In genomic region chr16:95631816-95632215, GRCm38 (mm10) we compare ENCODE assay signal across 16 mouse cellular contexts. TPM values are rescaled to one million over a fixed set of nuclear protein-coding genes. Genes with fewer than 3 reads are reported as not detected.
"Had no signal": no experiment of that assay in that cellular context is flagged by ENCODE, and none has a peak within 500 bp of the region (broad histone marks: within the 10 kb centered on the region; RNA-seq: fewer than 3 reads in every experiment).

No protein-coding gene starts in this region.

- H3K4me1 ChIP-seq: lung, embryonic 15.5 days; megakaryocyte, embryonic 14.5 days; midbrain, embryonic 13.5 days; midbrain, embryonic 15.5 days; neural tube, embryonic 12.5 days had no signal

- H3K9me3 ChIP-seq: lung, embryonic 15.5 days; megakaryocyte, embryonic 14.5 days; midbrain, embryonic 13.5 days; midbrain, embryonic 15.5 days; neural tube, embryonic 12.5 days had no signal

- H3K4me2 ChIP-seq: lung, embryonic 15.5 days; midbrain, embryonic 11.5 days; midbrain, embryonic 13.5 days; midbrain, embryonic 15.5 days; neural tube, embryonic 12.5 days had no signal

- H3K27me3 ChIP-seq: lung, embryonic 15.5 days; midbrain, embryonic 13.5 days; midbrain, embryonic 15.5 days; neural tube, embryonic 12.5 days had no signal

- H3K36me3 ChIP-seq: lung, embryonic 15.5 days; midbrain, embryonic 13.5 days; midbrain, embryonic 15.5 days; neural tube, embryonic 12.5 days had no signal

- H3K4me3 ChIP-seq: lung, embryonic 15.5 days; midbrain, embryonic 13.5 days; midbrain, embryonic 15.5 days; neural tube, embryonic 12.5 days had no signal

- H3K9ac ChIP-seq: lung, embryonic 15.5 days; midbrain, embryonic 13.5 days; midbrain, embryonic 15.5 days; neural tube, embryonic 12.5 days had no signal

- H3K27ac ChIP-seq: lung, embryonic 15.5 days; macrophage; midbrain, embryonic 13.5 days; midbrain, embryonic 15.5 days; neural tube, embryonic 12.5 days had no signal

- DNase-seq: lung, adult 2 months; lung, postnatal 14 days; lung, postnatal 36 days; right cerebral cortex, postnatal 14 days; thymus, adult 18-20 months; thymus, postnatal 25 days; thymus, postnatal 4 days had no signal

- ATAC-seq: lung, postnatal 0 days; midbrain, embryonic 13.5 days; midbrain, embryonic 15.5 days had no signal

RNA-seq across cellular contexts. Expression of gene Erg, which starts 45.4 kb away (rescaled TPM):
- total RNA-seq: monocyte, adult 5-6 weeks had no signal
